Mouse (Mus musculus): ENCODE data around the gene Gpx8.

DNA sequence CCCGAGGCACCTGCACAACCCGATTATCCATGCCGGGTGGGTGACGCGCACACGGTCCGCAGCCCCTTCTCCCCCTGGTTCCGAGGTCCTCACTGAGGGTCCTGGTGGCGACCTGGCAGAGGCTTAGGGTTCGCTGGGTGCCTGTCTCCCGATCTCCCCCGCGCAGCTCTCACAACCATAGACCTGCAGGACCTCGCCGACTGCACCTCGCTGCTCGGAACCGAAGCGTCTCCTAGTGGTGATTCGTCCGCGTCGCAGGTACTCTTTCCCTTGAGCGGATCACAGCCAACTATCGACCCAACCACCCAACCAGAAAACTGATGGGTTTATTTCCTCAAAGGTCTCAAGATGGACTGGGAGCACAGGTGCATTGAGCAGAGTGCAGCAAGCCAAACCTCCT, 52.0 kb downstream of the Gpx8 start:
- TF ChIP-seq CTCF (IDR thresholded peaks at IDR 0.05; ENCODE audit: insufficient read depth, low read length): peak; percentile 72
- TF ChIP-seq POLR2A (IDR thresholded peaks at IDR 0.05; ENCODE audit: borderline replicate concordance, extremely low read depth, low read depth, low read length): no peak
